Mouse (Mus musculus): ENCODE data around the gene Gm4131.

DNA sequence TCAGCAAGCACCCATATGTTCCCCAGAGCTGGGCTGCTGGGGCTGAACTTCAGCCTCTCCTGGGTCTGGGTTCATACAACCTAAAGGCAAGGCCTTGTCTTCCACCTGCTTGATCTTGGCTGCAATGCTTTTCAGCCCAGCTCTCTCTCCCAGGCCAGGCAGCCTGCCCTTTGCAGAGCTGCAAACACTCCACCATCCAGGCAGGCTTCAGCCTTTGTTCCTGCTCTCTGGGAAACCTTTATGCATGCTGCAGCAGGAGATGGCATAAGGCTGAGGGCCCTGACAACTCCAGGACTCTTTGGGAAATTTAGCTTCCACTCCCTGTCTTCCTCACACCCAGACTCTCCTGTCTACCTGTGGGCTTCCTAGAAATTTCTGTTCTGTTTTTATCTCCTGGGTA lies 17.9 kb upstream of the Gm4131 start:
- no peak for TF ChIP-seq POLR2A (IDR thresholded peaks at IDR 0.05; ENCODE audit: extremely low read depth, insufficient read depth, low read length)
- no peak for TF ChIP-seq CTCF (IDR thresholded peaks at IDR 0.05; ENCODE audit: extremely low read depth, insufficient read depth, low read length)
